Mouse (Mus musculus) embryo, embryonic 11.5 days (tissue): Measurements from ENCODE around the gene Gpr31b.
"Not testable (repeated sequence)": the region's sequence is repeated elsewhere in the genome, so short reads cannot be mapped to it uniquely, and the experiment has no call there.

Source experiments
- DNase-seq: peaks from one replicate; pipeline ENCODE4 v3.0.0-alpha.2; 2012; ENCODE audit warnings: low read depth, low spot score

Gpr31b gene

GRCm38 (mm10) chr17:13052124-13052813 is at the start of gene Gpr31b:
Gpr31b (minus strand) TSS chr17:13052296.
- DNase-seq: not testable (repeated sequence)

DNA sequence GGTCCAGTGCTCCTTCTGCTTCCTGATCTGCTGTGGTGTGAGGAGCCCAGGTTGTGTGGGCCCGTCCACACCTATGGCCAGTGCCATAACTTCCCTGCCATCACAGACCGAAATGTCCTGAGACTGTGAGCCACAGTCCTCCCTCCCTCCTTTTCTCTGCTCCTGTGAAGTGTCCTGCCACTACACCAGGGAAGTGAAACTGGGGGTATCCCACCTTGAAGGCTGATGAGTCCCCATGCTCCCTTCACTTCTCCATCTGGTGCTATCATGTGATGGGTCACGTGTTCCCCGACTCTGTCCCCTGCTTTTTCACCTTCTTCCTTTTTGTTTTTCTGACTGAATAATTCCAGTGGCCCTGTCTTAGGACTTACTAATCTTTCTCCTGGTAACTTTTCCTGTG is 40.9 kb upstream of the Gpr31b start:
- not testable (repeated sequence) for DNase-seq

GRCm38 (mm10) chr17:13092100-13092764 is 40.1 kb upstream of the Gpr31b start:
- DNase-seq: not testable (repeated sequence)

DNA sequence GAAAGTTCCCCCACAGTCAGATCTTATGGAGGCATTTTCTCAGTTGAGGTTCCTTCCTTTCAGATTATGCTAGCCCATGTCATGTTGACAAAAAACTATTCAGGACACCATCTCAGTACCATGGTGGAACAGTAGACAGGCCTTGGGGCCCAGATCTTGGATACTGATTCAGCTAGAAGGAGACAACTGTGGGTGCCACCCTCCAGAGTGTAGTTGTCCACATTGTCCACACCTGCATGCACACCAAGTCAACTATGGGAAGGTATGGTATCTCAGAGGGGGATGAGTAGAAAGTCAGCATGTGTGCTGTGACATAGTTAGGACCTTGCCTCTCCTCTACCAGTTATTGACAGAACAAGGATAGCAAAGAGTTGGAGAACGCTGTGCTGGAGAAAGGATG is 39.4 kb upstream of the Gpr31b start:
- not testable (repeated sequence) for DNase-seq

GRCm38 (mm10) chr17:13069227-13069626 is 17.1 kb upstream of the Gpr31b start:
- DNase-seq: not testable (repeated sequence)

GRCm38 (mm10) chr17:13067864-13068385 is 15.8 kb upstream of the Gpr31b start:
- not testable (repeated sequence) for DNase-seq

DNA sequence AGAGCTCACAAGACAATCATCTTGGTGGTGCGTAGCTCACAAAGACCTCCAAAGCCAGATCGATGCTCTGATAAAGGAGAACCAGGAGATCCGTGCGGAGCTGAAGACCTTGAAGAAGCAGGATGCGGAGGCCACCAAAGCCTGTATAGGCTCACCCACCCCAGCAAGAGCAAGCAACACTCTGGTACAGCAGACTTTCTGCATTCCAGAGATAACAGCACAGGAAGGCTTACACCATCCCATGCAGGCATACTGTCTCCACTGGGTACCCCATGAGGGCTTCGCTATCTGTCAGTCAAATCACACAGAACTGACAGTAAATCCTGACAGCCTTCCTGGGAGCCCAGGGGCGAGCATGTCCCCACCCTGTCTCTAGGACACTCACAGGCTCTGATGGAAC is 10.8 kb upstream of the Gpr31b start:
- not testable (repeated sequence) for DNase-seq

DNA sequence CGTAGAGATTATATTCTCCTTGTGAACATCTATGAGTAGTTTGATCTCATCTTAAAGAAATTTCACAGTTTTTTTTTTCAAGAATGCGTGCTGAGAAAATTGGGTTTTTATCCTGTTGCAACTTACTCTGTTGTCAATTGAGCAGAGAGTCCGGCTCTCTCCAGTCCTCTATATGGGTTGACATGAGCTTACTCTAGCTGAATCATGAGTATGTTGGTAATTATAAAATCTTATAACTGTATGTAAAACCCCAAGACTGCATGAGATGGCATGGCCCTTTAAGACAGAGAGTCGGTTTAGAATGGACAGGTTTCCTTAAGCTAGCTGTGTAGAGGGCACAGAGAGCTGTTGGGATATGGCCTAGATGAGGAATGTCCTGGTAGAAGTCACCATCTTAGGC is 8.7 kb upstream of the Gpr31b start, which contains the start of gene Tcp10b:
TSS of gene Tcp10b (plus strand) at position 301 of the 400 bp plus-strand sequence.
- not testable (repeated sequence) for DNase-seq

GRCm38 (mm10) chr17:13043846-13044673 is 8.0 kb downstream of the Gpr31b start:
- DNase-seq: peak; percentile 40

GRCm38 (mm10) chr17:13036627-13037192 is 15.4 kb downstream of the Gpr31b start:
- DNase-seq: not testable (repeated sequence)

DNA sequence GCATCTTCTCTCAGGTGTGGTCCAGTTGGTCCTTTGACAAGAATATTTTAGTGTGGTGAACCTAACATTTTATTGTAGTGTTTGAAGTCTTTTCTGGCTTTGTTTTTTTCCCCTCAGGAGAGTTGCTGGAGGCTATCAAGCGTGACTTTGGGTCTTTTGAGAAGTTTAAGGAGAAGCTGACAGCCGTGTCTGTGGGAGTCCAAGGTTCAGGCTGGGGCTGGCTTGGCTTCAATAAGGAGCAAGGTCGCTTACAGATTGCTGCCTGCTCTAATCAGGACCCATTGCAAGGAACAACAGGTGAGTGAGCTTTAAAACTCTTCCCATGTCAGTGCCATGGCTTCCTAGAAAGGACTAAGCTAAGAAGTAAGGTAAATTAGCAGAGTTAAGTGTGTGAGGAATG is 38.8 kb downstream of the Gpr31b start:
- no peak for DNase-seq

DNA sequence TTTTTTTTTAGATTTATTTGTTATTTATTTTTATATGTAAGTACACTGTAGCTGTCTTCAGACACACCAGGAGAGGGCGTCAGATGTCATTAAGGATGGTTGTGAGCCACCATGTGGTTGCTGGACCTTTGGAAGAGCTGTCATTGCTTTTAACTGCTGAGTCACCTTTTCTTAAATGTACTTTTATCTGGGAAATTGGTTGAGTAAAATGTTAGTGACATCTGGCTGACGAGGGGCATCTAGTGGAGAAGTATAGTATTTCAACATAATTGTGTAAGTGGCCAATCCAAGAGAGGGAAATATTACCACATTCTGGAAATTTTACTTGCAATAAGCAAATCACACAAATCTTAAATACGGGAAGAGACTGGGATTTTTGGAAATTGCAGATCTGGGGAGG is 42.2 kb downstream of the Gpr31b start:
- no peak for DNase-seq

GRCm38 (mm10) chr17:13008528-13008927 is 43.6 kb downstream of the Gpr31b start:
- no peak for DNase-seq

- DNase-seq: peak; percentile 93
Measured at GRCm38 (mm10) chr17:13007730-13008425, 44.2 kb downstream of the Gpr31b start.

DNA sequence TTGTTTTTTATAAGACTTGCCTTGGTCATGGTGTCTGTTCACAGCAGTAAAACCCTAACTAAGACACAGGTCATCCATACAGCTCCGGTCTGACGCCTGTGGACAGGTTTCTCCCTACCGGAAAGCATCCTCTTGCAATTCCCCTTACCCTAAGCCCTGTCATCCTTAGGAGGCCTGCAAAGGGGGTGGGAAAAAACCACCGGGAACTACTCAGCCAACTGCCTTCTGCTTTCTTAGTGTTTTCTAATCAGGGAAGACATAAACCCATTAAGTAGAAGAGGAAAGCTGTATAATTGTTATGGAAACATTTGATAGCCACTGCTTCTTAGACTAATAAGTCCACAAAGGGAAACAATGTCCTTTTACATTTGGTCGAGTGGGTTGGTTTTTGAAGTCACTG is 45.1 kb downstream of the Gpr31b start:
- no peak for DNase-seq

DNA sequence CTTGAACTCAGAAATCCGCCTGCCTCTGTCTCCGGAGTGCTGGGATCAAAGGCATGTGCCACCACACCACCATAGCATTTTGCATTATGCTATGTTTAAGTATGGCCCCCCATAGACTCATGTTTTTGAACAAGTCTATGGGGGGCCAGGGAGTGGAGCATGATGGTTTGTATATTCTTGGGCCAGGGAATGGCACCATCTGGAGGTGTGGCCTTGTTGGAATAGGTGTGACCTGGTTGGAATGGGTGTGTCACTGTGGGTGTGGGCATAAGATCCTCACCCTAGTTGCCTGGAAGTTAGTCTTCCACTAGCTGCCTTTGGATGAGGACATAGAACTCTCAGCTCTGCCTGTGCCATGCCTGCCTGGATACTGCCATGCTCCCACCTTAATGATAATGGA is 45.5 kb downstream of the Gpr31b start, which contains the start of gene Sod2:
TSS of gene Sod2 (plus strand) at position 301 of the 400 bp plus-strand sequence.
- DNase-seq: not testable (repeated sequence)

DNA sequence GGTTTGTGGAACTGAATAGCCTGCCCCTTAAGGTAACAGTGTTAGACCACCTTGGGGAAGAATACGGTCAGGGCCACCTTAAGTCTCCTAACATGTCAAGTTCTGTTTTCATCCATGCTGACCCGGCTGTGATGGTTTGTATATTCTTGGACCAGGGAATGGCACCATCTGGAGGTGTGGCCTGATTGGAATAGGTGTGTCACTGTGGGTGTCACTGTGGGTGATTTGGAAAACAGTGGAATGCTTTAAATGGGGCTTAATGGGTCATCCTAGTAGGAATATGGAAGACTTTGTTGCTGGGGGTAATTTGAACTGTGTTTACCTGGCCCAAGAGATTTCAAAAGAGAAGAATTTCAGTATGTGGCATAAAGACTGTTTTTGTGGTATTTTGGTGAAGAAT is 47.7 kb downstream of the Gpr31b start:
- not testable (repeated sequence) for DNase-seq

GRCm38 (mm10) chr17:13002243-13002642 is 49.9 kb downstream of the Gpr31b start:
- not testable (repeated sequence) for DNase-seq
